Mouse (Mus musculus) neural tube, embryonic 14.5 days (tissue): ENCODE measurements around the gene Stxbp1. TPM values are rescaled to one million over a fixed set of nuclear protein-coding genes. Genes with fewer than 3 reads are reported as not detected.

ENCODE experiments used
- ATAC-seq: fragments of 200-750 bp; cut with Nextera tagmentation; 2 replicates; pipeline ENCODE4 v1.8.0; 2017; ENCODE audit warnings: low read depth, mild to moderate bottlenecking, moderate TSS enrichment, moderate library complexity
- H3K27ac ChIP-seq: fragments of 300-500 bp; sonication (generic); 2 replicates; pipeline ENCODE4 v1.5.1; 2014; ENCODE audit warnings: low read depth, mild to moderate bottlenecking, control low read depth, low read length, moderate library complexity, mixed read lengths
- H3K27me3 ChIP-seq: fragments of 300-500 bp; sonication (generic); 2 replicates; pipeline ENCODE4 v1.6.1; 2014; ENCODE audit warnings: low read length; ENCODE audit not compliant: control insufficient read depth, insufficient read depth
- H3K36me3 ChIP-seq: fragments of 300-500 bp; sonication (generic); 2 replicates; pipeline ENCODE4 v1.6.1; 2014; ENCODE audit warnings: low read length, mixed read lengths; ENCODE audit not compliant: control insufficient read depth, insufficient read depth
- H3K4me1 ChIP-seq: fragments of 300-500 bp; sonication (generic); 2 replicates; pipeline ENCODE4 v1.6.1; 2014; ENCODE audit warnings: low read length; ENCODE audit not compliant: control insufficient read depth, insufficient read depth
- H3K4me2 ChIP-seq: fragments of 300-500 bp; sonication (generic); 2 replicates; pipeline ENCODE4 v1.6.1; 2014; ENCODE audit warnings: mild to moderate bottlenecking, low read depth, low read length, control low read depth
- H3K4me3 ChIP-seq: fragments of 300-500 bp; sonication (generic); 2 replicates; pipeline ENCODE4 v1.5.1; 2014; ENCODE audit warnings: low read depth, low read length, control low read depth, mixed read lengths
- H3K9ac ChIP-seq: fragments of 300-500 bp; sonication (generic); replicated peaks from 2 replicates; pipeline ENCODE4 v1.6.1; 2014; ENCODE audit warnings: low read depth, mild to moderate bottlenecking, control low read depth, low read length, mixed read lengths
- H3K9me3 ChIP-seq: fragments of 300-500 bp; sonication (generic); 2 replicates; pipeline ENCODE4 v1.6.1; 2016; ENCODE audit warnings: low read length; ENCODE audit not compliant: control insufficient read depth
- WGBS: fragments of 180-500 bp; shearing (Covaris S2); extraction: QIAGEN DNeasy Blood & Tissue Kit; methylation state at CpG from one replicate; pipeline ENCODE4 v1.1.7; 2014; 5-methylcytosine and 5-hydroxymethylcytosine counted together
- polyA plus RNA-seq: library from polyadenylated mRNA; unstranded; fragments of >200 nt; fragmentation: Nextera tagmentation; extraction: Ambion mirVana; gene quantifications from 2 replicates; pipeline ENCODE4 v1.2.1, GENCODE M21; 2014

The Stxbp1 gene
- polyA plus RNA-seq, 1 experiment from 2014 or later = 312 TPM

GRCm38 (mm10) chr2:32775359-32776074 is 71.5 kb downstream of the Stxbp1 start, which contains the start of the genes Ttc16 and Ptrh1:
Gene Ttc16, minus strand, starts transcription at chr2:32775633.
Gene Ptrh1, plus strand, starts transcription at chr2:32775786.
- Histone ChIP-seq H3K4me2 (peak within 1 kb of the TSS; percentile 83), H3K4me1 (peaks cover 12% of the 10 kb centered on the region), H3K36me3 (no peaks in the 10 kb centered on the region), H3K4me3 (peak within 1 kb of the TSS; percentile 57), H3K9me3 (no peaks in the 10 kb centered on the region), H3K27me3 (no peaks in the 10 kb centered on the region), H3K27ac (peak within 1 kb of the TSS; percentile 55), H3K9ac (peak within 1 kb of the TSS; percentile 51)
- ATAC-seq = peak; percentile 97
- under 1% methylated on average over 46 of the region's 46 CpGs for WGBS

- Histone ChIP-seq H3K4me2 (no peak overlapping the region), H3K9me3 (no peaks in the 10 kb centered on the region)
These were observed 74.3 kb downstream of the Stxbp1 start for GRCm38 (mm10) chr2:32772626-32773279.

DNA sequence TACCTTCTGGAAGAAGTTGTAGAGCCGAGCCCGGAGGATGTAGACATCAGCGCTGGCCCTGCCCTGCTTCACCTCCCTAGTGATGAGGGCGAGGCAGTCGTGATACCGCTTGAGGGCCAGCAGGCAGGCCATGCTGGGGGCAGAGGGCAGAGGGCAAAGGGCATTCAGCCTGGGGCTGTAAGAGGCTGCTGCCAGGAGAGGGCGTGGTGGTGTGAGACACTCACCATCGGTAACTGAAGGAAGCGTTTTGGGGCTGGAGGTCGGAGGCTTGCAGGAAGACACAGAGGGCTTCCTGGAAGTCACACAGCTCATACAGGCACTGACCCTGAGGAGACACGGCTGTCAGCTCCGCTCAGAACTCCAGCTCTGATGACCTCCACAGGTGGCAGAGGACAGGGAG is 75.2 kb downstream of the Stxbp1 start:
- H3K9ac ChIP-seq = no peak overlapping the region
- no peaks in the 10 kb centered on the region for H3K36me3 ChIP-seq
- no peak overlapping the region for H3K4me3 ChIP-seq
- WGBS = 38% methylated on average over 12 of the region's 12 CpGs
- no peak overlapping the region for H3K27ac ChIP-seq
- peaks cover 12% of the 10 kb centered on the region for H3K4me1 ChIP-seq
- no peaks in the 10 kb centered on the region for H3K9me3 ChIP-seq
- no peaks in the 10 kb centered on the region for H3K27me3 ChIP-seq
- H3K4me2 ChIP-seq = no peak overlapping the region
- no peak for ATAC-seq

More at GRCm38 (mm10) chr2:32772626-32773279, 74.3 kb downstream of the Stxbp1 start:
- H3K27ac ChIP-seq = no peak overlapping the region
- ATAC-seq = no peak
- 90% methylated on average over 8 of the region's 8 CpGs for WGBS
- H3K4me1 ChIP-seq = peaks cover 12% of the 10 kb centered on the region
- H3K27me3 ChIP-seq = no peaks in the 10 kb centered on the region
- H3K36me3 ChIP-seq = no peaks in the 10 kb centered on the region
- H3K9ac ChIP-seq = no peak overlapping the region
- H3K4me3 ChIP-seq = no peak overlapping the region

GRCm38 (mm10) chr2:32769327-32770085 is 77.5 kb downstream of the Stxbp1 start:
- H3K9me3 ChIP-seq = no peaks in the 10 kb centered on the region
- H3K4me2 ChIP-seq = no peak overlapping the region
- no peak overlapping the region for H3K4me3 ChIP-seq
- no peaks in the 10 kb centered on the region for H3K4me1 ChIP-seq
- no peak overlapping the region for H3K27ac ChIP-seq
- H3K27me3 ChIP-seq = no peaks in the 10 kb centered on the region
- H3K36me3 ChIP-seq = no peaks in the 10 kb centered on the region
- WGBS = 72% methylated on average over 5 of the region's 5 CpGs
- no peak for ATAC-seq
- no peak overlapping the region for H3K9ac ChIP-seq

DNA sequence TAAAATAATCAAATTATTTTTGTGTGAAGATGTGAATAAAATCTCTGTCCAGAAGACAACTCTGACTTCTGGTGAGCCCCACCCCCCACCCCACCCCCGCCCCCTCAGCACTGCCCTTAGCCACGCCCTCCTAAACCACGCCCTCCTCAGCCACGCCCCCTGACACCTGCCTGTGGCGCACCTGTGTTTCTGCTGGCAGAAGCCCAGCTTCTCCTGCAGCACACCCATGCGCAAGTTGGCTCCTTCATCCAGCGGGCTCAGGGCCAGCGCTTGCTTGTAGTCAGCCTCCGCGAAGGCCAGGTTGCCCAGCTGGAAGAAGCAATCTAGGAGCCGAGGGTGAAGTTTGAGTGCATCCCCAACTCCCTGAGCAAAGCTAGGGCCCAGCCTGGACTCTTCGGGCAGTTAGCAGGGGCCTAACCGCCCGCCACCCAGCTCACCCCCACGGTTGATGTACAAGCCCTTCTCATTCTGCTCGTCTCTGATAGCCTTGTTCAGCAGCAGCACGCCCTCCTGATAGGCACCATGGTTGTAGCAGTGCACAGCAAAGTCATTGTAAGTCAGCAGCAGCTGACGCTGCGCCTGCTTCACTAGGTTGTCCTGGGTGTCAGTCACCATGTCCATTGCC is 78.3 kb downstream of the Stxbp1 start:
- Histone ChIP-seq H3K9me3 (no peaks in the 10 kb centered on the region), H3K36me3 (no peaks in the 10 kb centered on the region), H3K27me3 (no peaks in the 10 kb centered on the region), H3K27ac (no peak overlapping the region), H3K4me1 (no peaks in the 10 kb centered on the region), H3K4me2 (no peak overlapping the region), H3K4me3 (no peak overlapping the region), H3K9ac (no peak overlapping the region)
- ATAC-seq = no peak
- WGBS = 59% methylated on average over 19 of the region's 19 CpGs

DNA sequence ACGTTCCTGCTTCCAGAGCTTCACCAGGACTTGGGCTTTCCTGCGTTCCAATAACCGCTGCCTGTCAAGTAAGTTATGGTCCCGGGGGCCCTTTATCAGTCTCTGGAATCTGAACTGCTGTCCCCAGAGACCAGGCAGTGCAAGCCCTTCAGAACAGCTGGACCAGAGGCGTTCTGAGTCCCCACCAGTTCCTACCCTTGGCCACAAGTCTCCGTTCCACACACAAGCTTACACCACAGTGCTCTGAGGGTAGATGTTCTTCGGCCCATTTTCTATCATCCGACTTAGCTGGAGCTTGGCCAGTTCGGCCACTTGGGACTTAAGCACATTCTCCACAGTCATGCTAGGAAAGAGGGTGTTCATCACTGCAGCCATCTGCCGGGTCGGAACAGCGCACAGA is 79.8 kb downstream of the Stxbp1 start:
- Histone ChIP-seq H3K9ac (no peak overlapping the region), H3K4me3 (no peak overlapping the region), H3K4me2 (no peak overlapping the region), H3K27me3 (no peaks in the 10 kb centered on the region), H3K4me1 (no peaks in the 10 kb centered on the region), H3K9me3 (no peaks in the 10 kb centered on the region), H3K36me3 (no peaks in the 10 kb centered on the region; the same call in 1 of the 2 replicates), H3K27ac (no peak overlapping the region)
- ATAC-seq = no peak
- WGBS = 67% methylated on average over 12 of the region's 12 CpGs

- Histone ChIP-seq H3K27ac (no peak overlapping the region), H3K4me1 (peaks cover under 1% of the 10 kb centered on the region; the same call in 1 of the 2 replicates), H3K9ac (no peak overlapping the region), H3K4me2 (no peak overlapping the region), H3K4me3 (no peak overlapping the region), H3K9me3 (no peaks in the 10 kb centered on the region), H3K36me3 (peaks cover 15% of the 10 kb centered on the region), H3K27me3 (no peaks in the 10 kb centered on the region)
- WGBS = 84% methylated on average over 3 of the region's 3 CpGs
- no peak for ATAC-seq
These were observed 83.7 kb downstream of the Stxbp1 start for GRCm38 (mm10) chr2:32763353-32763752.

- H3K9ac ChIP-seq = no peak overlapping the region
- no peak overlapping the region for H3K27ac ChIP-seq
- H3K36me3 ChIP-seq = peaks cover 15% of the 10 kb centered on the region
- WGBS = 84% methylated on average over 4 of the region's 4 CpGs
- no peak for ATAC-seq
- no peak overlapping the region for H3K4me3 ChIP-seq
- H3K27me3 ChIP-seq = no peaks in the 10 kb centered on the region
- H3K9me3 ChIP-seq = no peaks in the 10 kb centered on the region
- no peak overlapping the region for H3K4me2 ChIP-seq
- peaks cover 5% of the 10 kb centered on the region for H3K4me1 ChIP-seq
These were observed 85.2 kb downstream of the Stxbp1 start for GRCm38 (mm10) chr2:32761859-32762258.
